Mouse (Mus musculus): ENCODE results near the gene Cxadr. TPM values are rescaled to one million over a fixed set of nuclear protein-coding genes. Genes with fewer than 3 reads are reported as not detected.

The Cxadr gene
- total and polyA plus RNA-seq, 2 experiments from 2014 or later, result 178 to 346 TPM

DNA sequence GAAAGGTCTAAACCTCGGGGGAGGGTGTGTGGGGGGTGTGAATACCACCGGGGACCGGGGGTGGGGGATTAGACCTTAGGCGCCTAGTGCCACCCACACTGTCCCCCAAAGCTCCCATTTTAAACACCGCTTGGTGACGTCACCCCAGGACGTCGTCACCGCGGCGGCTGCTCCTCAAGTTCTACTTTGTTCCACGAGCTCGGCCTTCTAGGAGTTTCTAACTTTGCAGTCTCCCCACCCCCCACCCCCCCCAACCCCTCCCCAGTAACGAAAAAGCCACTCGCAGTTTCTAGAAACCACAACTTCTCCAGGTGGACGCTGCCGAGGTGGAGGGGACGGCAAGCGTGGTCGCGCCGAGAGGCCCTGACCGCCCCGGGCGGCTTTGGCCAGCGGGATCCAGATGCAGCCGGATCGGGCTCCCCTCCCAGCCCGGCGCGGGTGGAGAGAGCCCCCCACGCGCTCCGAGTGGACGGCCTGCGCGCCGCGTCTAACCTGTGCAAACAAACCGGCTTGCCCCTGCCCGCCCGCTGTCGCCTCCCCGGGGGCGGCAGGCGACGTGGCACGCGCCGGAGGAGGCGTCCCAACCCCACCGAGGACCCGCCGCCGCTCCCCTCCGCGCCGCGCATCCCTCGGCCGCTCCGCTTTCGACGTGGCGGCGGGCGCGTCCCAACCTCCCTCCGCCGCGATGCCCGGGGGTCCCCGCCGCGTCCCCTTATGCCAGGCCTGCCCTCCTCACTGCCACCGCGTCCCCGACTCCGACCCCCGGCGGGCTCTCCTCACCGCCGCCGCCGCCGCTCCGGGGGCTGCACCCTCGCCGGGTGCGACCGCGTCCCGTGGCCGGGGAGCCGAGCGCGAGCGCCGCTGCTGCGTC is 74.8 kb downstream of the Cxadr start:
- H3K4me2 ChIP-seq (ENCODE audit: low read depth, low read length, poor library complexity, severe bottlenecking), result peak overlapping the region; percentile 79
- no peaks in the 10 kb centered on the region for H3K27me3 ChIP-seq (ENCODE audit: insufficient read depth, low read length)
- peak overlapping the region; percentile 89 for H3K9ac ChIP-seq (replicated peaks; ENCODE audit: low read length, poor library complexity, severe bottlenecking)
- peak; percentile 77 for ATAC-seq (ENCODE audit: low FRiP score)
- H3K27ac ChIP-seq (ENCODE audit: low read depth, low read length), result peak overlapping the region; percentile 59; the same call in 1 of the 2 replicates
- no peaks in the 10 kb centered on the region for H3K36me3 ChIP-seq (ENCODE audit: insufficient read depth, low read length)
- peak; percentile 50 for DNase-seq (ENCODE audit: low spot score)
- H3K4me3 ChIP-seq (ENCODE audit: low read depth, low read length), result peak overlapping the region; percentile 85
- TF ChIP-seq CTCF (IDR thresholded peaks at IDR 0.05), result no peak
- under 1% methylated on average over 39 of the region's 100 CpGs for WGBS
- no peaks in the 10 kb centered on the region for H3K4me1 ChIP-seq (ENCODE audit: insufficient read depth, low read length)
- no peaks in the 10 kb centered on the region for H3K9me3 ChIP-seq (ENCODE audit: low read length)

DNA sequence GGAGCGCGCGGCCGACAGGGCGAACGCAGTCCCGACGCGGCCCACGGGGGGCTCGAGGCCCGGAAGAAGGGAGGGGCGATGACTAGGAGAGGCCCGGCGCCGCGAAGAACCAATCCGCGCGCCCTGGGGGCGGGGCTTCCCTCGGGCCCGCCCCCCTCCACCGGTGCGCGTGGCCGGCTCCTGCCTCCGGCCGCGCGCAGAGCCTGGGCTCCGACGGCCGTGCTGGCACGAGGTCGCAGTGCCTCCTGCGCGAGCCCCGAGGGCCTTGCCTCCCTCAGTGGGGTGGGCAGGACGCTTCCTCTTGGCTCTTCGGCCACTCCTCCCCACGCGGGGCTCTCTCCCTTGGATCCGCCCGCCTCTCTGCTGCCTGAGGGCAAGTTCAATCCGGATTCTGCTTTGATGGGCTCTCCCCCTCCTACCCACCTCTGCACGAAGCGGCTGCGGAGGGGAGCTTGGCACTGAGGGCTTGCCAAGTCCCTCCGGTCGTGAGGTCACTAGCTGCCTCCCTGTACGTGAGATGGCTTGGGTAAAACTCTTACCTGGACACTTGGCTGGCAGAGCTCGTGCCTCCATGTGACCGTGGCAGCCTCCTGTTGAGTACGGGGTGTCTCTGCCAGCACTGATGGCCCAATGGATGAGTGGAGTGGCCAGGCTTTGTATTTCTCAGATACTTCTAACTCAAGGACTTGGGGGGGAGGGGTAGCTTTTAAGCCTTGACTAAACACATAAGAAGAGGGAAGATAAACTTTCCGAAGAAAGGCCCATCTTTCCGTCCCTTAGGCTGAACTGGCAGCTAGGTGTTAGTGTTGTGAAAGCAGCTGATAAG is 75.7 kb downstream of the Cxadr start, which contains the start of gene Btg3:
TSS of gene Btg3 (minus strand) at position 448 of the 826 bp plus-strand sequence.
- no peaks in the 10 kb centered on the region for H3K36me3 ChIP-seq (ENCODE audit: insufficient read depth, low read length)
- peak within 1 kb of the TSS; percentile 79 for H3K4me2 ChIP-seq (ENCODE audit: low read depth, low read length, poor library complexity, severe bottlenecking)
- peak within 1 kb of the TSS; percentile 85 for H3K4me3 ChIP-seq (ENCODE audit: low read depth, low read length)
- TF ChIP-seq CTCF (IDR thresholded peaks at IDR 0.05), result no peak
- no peaks in the 10 kb centered on the region for H3K9me3 ChIP-seq (ENCODE audit: low read length)
- H3K27ac ChIP-seq (ENCODE audit: low read depth, low read length), result peak within 1 kb of the TSS; percentile 59; the same call in 1 of the 2 replicates
- no peaks in the 10 kb centered on the region for H3K4me1 ChIP-seq (ENCODE audit: insufficient read depth, low read length)
- DNase-seq (ENCODE audit: low spot score), result peak; percentile 96
- H3K27me3 ChIP-seq (ENCODE audit: insufficient read depth, low read length), result no peaks in the 10 kb centered on the region
- 3% methylated on average over 44 of the region's 57 CpGs for WGBS
- H3K9ac ChIP-seq (replicated peaks; ENCODE audit: low read length, poor library complexity, severe bottlenecking), result peak within 1 kb of the TSS; percentile 89
- peak; percentile 97 for ATAC-seq (ENCODE audit: low FRiP score)

DNA sequence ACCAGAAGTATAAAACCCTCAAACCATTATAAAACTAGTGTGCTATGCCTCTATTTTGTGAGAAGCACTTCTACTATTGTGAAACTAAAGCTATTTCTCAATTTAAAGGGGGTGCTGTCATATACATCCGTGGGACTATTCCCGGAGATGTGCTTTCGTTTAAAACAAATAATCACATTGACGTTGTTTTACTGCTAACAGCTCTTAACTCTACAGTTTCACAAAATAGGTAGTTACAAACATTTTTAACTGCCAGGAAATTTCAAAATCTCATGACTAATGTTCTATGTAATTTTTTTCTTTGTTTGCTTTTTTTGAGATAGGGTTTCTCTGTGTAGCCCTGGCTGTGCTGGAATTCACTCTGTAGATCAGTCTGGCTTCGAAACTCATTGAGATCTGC is 77.2 kb downstream of the Cxadr start:
- Histone ChIP-seq H3K4me2 (ENCODE audit: low read depth, low read length, poor library complexity, severe bottlenecking) (no peak overlapping the region), H3K27me3 (ENCODE audit: insufficient read depth, low read length) (no peaks in the 10 kb centered on the region), H3K36me3 (ENCODE audit: insufficient read depth, low read length) (no peaks in the 10 kb centered on the region), H3K4me1 (ENCODE audit: insufficient read depth, low read length) (no peaks in the 10 kb centered on the region), H3K9ac (replicated peaks; ENCODE audit: low read length, poor library complexity, severe bottlenecking) (no peak overlapping the region), H3K4me3 (ENCODE audit: low read depth, low read length) (no peak overlapping the region), H3K9me3 (ENCODE audit: low read length) (no peaks in the 10 kb centered on the region), H3K27ac (ENCODE audit: low read depth, low read length) (no peak overlapping the region)
- 90% methylated on average over 5 of the region's 5 CpGs for WGBS
- TF ChIP-seq CTCF (IDR thresholded peaks at IDR 0.05), result no peak
- no peak for DNase-seq (ENCODE audit: low spot score)
- no peak for ATAC-seq (ENCODE audit: low FRiP score)

DNA sequence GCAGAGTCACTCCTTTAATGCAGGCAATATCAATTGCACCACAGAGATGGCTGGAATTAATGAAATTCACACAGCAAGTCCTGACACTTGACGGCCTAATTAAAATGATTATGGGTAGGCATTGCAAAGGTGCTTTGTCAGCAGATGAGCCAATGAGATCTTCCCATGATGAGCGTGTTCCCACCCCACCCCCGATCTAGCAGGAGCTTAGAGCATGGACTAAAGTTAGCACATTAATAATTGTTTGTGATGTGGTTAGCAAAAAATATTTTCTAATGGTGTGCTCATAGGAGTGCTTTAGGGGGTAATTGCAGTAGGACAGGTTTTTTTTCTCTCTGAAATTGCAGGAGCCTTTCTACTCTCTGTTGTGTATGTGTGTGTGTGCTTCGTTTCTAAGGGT is 87.8 kb downstream of the Cxadr start:
- H3K27me3 ChIP-seq (ENCODE audit: insufficient read depth, low read length), result no peaks in the 10 kb centered on the region
- TF ChIP-seq CTCF (IDR thresholded peaks at IDR 0.05), result no peak
- DNase-seq (ENCODE audit: low spot score), result no peak
- WGBS, result 77% methylated on average over 4 of the region's 4 CpGs
- no peak overlapping the region for H3K4me3 ChIP-seq (ENCODE audit: low read depth, low read length)
- H3K4me1 ChIP-seq (ENCODE audit: insufficient read depth, low read length), result no peaks in the 10 kb centered on the region
- no peak for ATAC-seq (ENCODE audit: low FRiP score)
- H3K36me3 ChIP-seq (ENCODE audit: insufficient read depth, low read length), result no peaks in the 10 kb centered on the region
- no peaks in the 10 kb centered on the region for H3K9me3 ChIP-seq (ENCODE audit: low read length)
- no peak overlapping the region for H3K27ac ChIP-seq (ENCODE audit: low read depth, low read length)
- H3K4me2 ChIP-seq (ENCODE audit: low read depth, low read length, poor library complexity, severe bottlenecking), result no peak overlapping the region
- no peak overlapping the region for H3K9ac ChIP-seq (replicated peaks; ENCODE audit: low read length, poor library complexity, severe bottlenecking)

DNA sequence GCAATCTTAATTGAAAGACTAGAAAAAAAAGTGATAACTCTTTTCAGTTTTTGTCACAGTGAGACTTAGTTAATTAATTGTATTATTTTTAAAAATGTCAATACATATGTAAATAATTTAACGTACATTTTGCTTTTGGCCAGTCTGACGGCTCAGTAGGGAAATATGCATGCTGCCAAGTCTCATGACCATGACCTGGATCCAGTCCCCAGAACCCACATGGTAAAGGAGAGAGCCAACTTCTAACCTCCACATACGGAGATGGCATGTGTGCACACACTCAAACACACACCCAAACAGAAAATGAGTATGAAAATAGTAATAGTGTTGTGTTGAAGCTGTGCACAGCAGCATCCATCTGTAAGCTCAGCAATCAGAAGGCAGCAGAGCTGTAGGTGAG is 88.7 kb downstream of the Cxadr start:
- no peak overlapping the region for H3K27ac ChIP-seq (ENCODE audit: low read depth, low read length)
- H3K9me3 ChIP-seq (ENCODE audit: low read length), result no peaks in the 10 kb centered on the region
- H3K9ac ChIP-seq (replicated peaks; ENCODE audit: low read length, poor library complexity, severe bottlenecking), result no peak overlapping the region
- DNase-seq (ENCODE audit: low spot score) (no peak), ATAC-seq (ENCODE audit: low FRiP score) (no peak)
- no peaks in the 10 kb centered on the region for H3K27me3 ChIP-seq (ENCODE audit: insufficient read depth, low read length)
- no peak overlapping the region for H3K4me2 ChIP-seq (ENCODE audit: low read depth, low read length, poor library complexity, severe bottlenecking)
- no peaks in the 10 kb centered on the region for H3K4me1 ChIP-seq (ENCODE audit: insufficient read depth, low read length)
- H3K4me3 ChIP-seq (ENCODE audit: low read depth, low read length), result no peak overlapping the region
- 83% methylated on average over 3 of the region's 3 CpGs for WGBS
- no peaks in the 10 kb centered on the region for H3K36me3 ChIP-seq (ENCODE audit: insufficient read depth, low read length)
- no peak for TF ChIP-seq CTCF (IDR thresholded peaks at IDR 0.05)

Measured in midbrain, postnatal 0 days (tissue).